Mouse (Mus musculus): ENCODE results near the gene Ppp1r15a. TPM values are rescaled to one million over a fixed set of nuclear protein-coding genes. Genes with fewer than 3 reads are reported as not detected.

The Ppp1r15a gene
- polyA plus RNA-seq, 1 experiment, result 32.5 TPM

DNA sequence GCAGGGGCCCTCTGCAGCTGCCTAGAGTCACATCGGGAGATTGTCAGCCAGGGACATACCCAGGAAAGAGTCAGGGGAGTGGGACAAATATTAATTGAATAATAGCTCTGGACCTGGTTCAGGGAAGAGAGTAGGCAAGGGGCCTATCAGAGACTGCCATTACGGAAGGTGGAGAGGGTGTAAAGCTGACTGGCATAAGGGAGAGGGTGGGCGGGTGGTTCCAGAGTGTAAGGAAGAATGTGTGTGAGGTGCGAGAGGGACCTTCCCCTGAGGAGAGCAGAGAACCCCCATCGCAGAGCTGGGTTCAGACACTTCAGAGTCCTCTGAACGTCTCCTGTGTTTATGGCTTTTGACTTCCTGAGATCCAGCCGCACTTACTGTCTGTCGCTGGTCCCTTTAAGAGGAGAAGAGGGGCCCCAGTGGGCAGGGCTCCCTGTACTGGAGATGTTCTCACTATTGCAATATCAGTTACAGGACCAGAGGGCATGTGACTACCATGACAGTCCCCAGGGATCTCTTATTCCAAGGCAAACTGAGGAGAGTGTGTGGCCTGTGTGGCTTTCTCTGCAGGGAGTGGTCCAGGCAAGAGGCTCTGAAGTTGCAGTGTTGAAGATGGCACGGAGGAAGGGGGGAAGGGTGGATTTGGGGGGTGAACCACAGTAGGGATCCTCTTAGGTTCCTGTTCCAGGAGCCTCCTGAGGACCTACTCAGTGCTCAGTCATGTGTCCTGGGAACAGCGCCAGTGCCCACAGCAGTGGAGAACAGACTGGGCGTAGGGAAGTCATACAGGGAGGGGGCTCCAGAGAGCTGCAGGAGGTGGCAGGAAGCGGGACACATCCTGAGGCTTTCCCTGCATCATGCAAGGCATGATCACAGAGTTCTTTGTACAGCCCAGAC lies 35.8 kb upstream of the Ppp1r15a start:
- no peak overlapping the region for H3K4me3 ChIP-seq (ENCODE audit: insufficient read depth, poor library complexity, severe bottlenecking)
- no peaks in the 10 kb centered on the region for H3K27me3 ChIP-seq (ENCODE audit: control insufficient read depth, insufficient read depth, insufficient read length)
- H3K36me3 ChIP-seq (ENCODE audit: control insufficient read depth, insufficient read depth), result no peaks in the 10 kb centered on the region
- no peaks in the 10 kb centered on the region for H3K79me3 ChIP-seq (ENCODE audit: low read depth)
- H3ac ChIP-seq (ENCODE audit: control insufficient read depth, insufficient read length, low read depth), result peak overlapping the region; percentile 3
- no peaks in the 10 kb centered on the region for H3K79me2 ChIP-seq (ENCODE audit: control insufficient read depth, insufficient read depth)
- no peak for TF ChIP-seq CTCF (IDR thresholded peaks at IDR 0.05; ENCODE audit: control insufficient read depth, insufficient read depth, insufficient read length)
- no peak for TF ChIP-seq MAX (IDR thresholded peaks at IDR 0.05)
- TF ChIP-seq USF1 (IDR thresholded peaks at IDR 0.05; ENCODE audit: low read depth), result peak; percentile 78
- peak; percentile 9 for TF ChIP-seq CEBPB (IDR thresholded peaks at IDR 0.05; ENCODE audit: low read depth)
- TF ChIP-seq MYOD1 (IDR thresholded peaks at IDR 0.05; ENCODE audit: control insufficient read depth, insufficient read length, low read depth), result no peak
- no peak for TF ChIP-seq FOSL1 (IDR thresholded peaks at IDR 0.05; ENCODE audit: insufficient read depth, low read length, poor library complexity, severe bottlenecking)
- no peak for TF ChIP-seq MYOG (IDR thresholded peaks at IDR 0.05; ENCODE audit: control insufficient read depth, extremely low read depth, insufficient read length)

DNA sequence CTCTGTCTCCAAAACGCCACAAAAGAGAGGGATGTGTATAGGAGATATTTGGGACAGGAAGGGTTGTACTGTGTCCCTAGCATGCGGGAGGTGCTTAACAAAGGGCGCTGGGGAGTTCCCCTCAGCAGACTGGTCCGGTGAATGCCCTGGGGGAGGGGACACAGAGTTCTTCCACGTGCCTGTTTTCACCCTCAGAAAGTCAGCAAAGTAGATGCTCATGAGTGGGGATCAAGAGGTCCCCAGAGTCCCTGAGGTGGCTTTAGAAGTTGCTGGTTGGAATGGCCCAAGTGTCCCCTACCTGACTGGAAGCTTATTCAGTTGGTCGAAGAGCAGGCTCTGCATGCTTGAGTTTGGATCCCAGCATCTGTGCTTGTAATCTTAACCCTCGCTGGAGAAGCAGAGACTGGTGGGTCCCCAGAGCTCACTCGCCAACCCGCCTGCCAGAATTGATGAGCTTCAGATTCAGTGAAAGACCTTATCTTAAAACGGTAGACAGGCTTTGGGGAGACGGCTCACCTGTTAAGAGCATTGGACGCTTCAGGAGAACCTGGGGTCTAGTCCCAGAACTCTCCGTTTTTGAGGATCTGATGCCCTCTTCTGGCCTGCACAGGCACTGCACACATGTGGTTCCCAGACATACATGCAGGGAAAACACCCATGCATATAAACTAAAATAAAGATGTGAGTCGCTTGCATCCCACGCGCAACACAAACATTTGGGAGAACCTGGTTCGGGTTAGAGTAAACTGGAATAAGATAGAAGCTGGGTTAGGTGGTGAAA lies 35.0 kb upstream of the Ppp1r15a start:
- peak overlapping the region; percentile 3 for H3ac ChIP-seq (ENCODE audit: control insufficient read depth, insufficient read length, low read depth)
- no peaks in the 10 kb centered on the region for H3K36me3 ChIP-seq (ENCODE audit: control insufficient read depth, insufficient read depth)
- H3K4me3 ChIP-seq (ENCODE audit: insufficient read depth, poor library complexity, severe bottlenecking), result no peak overlapping the region
- TF ChIP-seq CTCF (IDR thresholded peaks at IDR 0.05; ENCODE audit: control insufficient read depth, insufficient read depth, insufficient read length) (peak; percentile 51), FOSL1 (IDR thresholded peaks at IDR 0.05; ENCODE audit: insufficient read depth, low read length, poor library complexity, severe bottlenecking) (no peak), MYOG (IDR thresholded peaks at IDR 0.05; ENCODE audit: control insufficient read depth, extremely low read depth, insufficient read length) (no peak), CEBPB (IDR thresholded peaks at IDR 0.05; ENCODE audit: low read depth) (no peak), USF1 (IDR thresholded peaks at IDR 0.05; ENCODE audit: low read depth) (no peak), MYOD1 (IDR thresholded peaks at IDR 0.05; ENCODE audit: control insufficient read depth, insufficient read length, low read depth) (no peak), MAX (IDR thresholded peaks at IDR 0.05) (no peak)
- no peaks in the 10 kb centered on the region for H3K27me3 ChIP-seq (ENCODE audit: control insufficient read depth, insufficient read depth, insufficient read length)
- H3K79me2 ChIP-seq (ENCODE audit: control insufficient read depth, insufficient read depth), result no peaks in the 10 kb centered on the region
- no peaks in the 10 kb centered on the region for H3K79me3 ChIP-seq (ENCODE audit: low read depth)

DNA sequence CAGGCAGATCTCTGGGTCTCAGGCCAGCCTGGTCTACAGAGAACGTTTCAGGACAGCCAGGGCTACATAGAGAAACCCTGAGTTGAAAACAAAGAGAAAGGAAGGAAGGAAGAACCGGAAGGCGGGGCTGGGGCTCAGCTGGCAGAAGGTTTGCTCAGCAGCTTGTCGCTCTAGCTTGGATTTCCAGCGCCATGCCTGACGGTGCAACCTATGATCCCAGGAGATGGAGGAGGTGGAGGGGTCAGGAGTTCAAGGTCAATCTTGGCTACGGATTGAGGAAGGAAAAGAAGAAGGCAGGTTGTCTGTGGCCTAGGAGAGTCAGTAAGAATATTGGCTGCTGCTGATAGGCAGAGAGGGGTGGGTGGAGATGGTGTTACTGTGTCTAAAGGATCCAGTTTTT lies 34.2 kb upstream of the Ppp1r15a start:
- Histone ChIP-seq H3K79me2 (ENCODE audit: control insufficient read depth, insufficient read depth) (no peaks in the 10 kb centered on the region), H3K36me3 (ENCODE audit: control insufficient read depth, insufficient read depth) (no peaks in the 10 kb centered on the region), H3K79me3 (ENCODE audit: low read depth) (no peaks in the 10 kb centered on the region), H3ac (ENCODE audit: control insufficient read depth, insufficient read length, low read depth) (no peak overlapping the region), H3K27me3 (ENCODE audit: control insufficient read depth, insufficient read depth, insufficient read length) (no peaks in the 10 kb centered on the region), H3K4me3 (ENCODE audit: insufficient read depth, poor library complexity, severe bottlenecking) (no peak overlapping the region)
- TF ChIP-seq MYOD1 (IDR thresholded peaks at IDR 0.05; ENCODE audit: control insufficient read depth, insufficient read length, low read depth) (no peak), MYOG (IDR thresholded peaks at IDR 0.05; ENCODE audit: control insufficient read depth, extremely low read depth, insufficient read length) (no peak), MAX (IDR thresholded peaks at IDR 0.05) (no peak), FOSL1 (IDR thresholded peaks at IDR 0.05; ENCODE audit: insufficient read depth, low read length, poor library complexity, severe bottlenecking) (no peak), CTCF (IDR thresholded peaks at IDR 0.05; ENCODE audit: control insufficient read depth, insufficient read depth, insufficient read length) (no peak)

DNA sequence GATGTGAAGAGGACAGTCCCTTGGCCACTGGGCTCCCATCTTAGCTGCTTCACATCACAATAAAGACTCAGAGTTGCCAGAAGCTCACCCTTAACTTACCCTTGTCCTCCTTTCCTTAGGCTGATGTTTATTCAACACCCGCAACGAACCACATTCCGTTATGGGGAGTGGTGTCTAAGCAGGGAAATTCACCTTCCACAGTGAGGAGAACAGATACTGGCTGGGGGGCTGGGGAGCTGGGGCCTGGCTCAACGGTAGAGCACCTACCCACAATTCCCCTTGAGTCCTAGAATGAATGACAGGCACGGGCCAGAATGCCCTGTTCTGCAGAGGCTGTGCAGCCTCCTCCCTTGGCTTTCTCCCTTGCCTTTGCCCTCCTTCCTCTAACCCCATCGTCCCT lies 32.8 kb upstream of the Ppp1r15a start:
- no peaks in the 10 kb centered on the region for H3K79me2 ChIP-seq (ENCODE audit: control insufficient read depth, insufficient read depth)
- H3K36me3 ChIP-seq (ENCODE audit: control insufficient read depth, insufficient read depth), result no peaks in the 10 kb centered on the region
- no peaks in the 10 kb centered on the region for H3K27me3 ChIP-seq (ENCODE audit: control insufficient read depth, insufficient read depth, insufficient read length)
- no peak overlapping the region for H3K4me3 ChIP-seq (ENCODE audit: insufficient read depth, poor library complexity, severe bottlenecking)
- H3ac ChIP-seq (ENCODE audit: control insufficient read depth, insufficient read length, low read depth), result no peak overlapping the region
- H3K79me3 ChIP-seq (ENCODE audit: low read depth), result no peaks in the 10 kb centered on the region
- TF ChIP-seq CEBPB (IDR thresholded peaks at IDR 0.05; ENCODE audit: low read depth) (no peak), MYOD1 (IDR thresholded peaks at IDR 0.05; ENCODE audit: control insufficient read depth, insufficient read length, low read depth) (no peak), USF1 (IDR thresholded peaks at IDR 0.05; ENCODE audit: low read depth) (no peak), FOSL1 (IDR thresholded peaks at IDR 0.05; ENCODE audit: insufficient read depth, low read length, poor library complexity, severe bottlenecking) (no peak), MAX (IDR thresholded peaks at IDR 0.05) (no peak), CTCF (IDR thresholded peaks at IDR 0.05; ENCODE audit: control insufficient read depth, insufficient read depth, insufficient read length) (no peak), MYOG (IDR thresholded peaks at IDR 0.05; ENCODE audit: control insufficient read depth, extremely low read depth, insufficient read length) (no peak)

DNA sequence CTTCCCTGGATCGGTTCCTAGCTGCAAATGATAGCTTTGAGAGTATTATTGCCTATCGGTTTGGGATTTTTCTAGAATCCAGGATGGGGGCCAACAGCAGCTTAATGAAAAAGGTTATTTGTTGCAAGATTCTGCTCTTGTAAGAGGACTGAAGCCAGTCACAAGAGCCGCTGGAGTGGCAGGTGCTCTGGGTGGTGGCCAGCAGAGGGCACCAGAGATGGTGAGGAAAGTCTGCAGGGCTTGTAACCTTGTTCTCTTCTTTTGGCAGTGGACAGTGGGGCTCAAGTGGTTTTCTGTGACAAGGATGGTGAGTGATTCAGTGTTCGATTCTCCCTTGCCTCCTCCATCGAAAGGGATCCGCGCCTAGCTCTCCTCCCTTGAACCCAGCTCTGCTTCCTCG lies 29.7 kb upstream of the Ppp1r15a start:
- Histone ChIP-seq H3K27me3 (ENCODE audit: control insufficient read depth, insufficient read depth, insufficient read length) (no peaks in the 10 kb centered on the region), H3K36me3 (ENCODE audit: control insufficient read depth, insufficient read depth) (no peaks in the 10 kb centered on the region), H3K79me3 (ENCODE audit: low read depth) (no peaks in the 10 kb centered on the region), H3ac (ENCODE audit: control insufficient read depth, insufficient read length, low read depth) (no peak overlapping the region), H3K4me3 (ENCODE audit: insufficient read depth, poor library complexity, severe bottlenecking) (no peak overlapping the region), H3K79me2 (ENCODE audit: control insufficient read depth, insufficient read depth) (no peaks in the 10 kb centered on the region)
- TF ChIP-seq CTCF (IDR thresholded peaks at IDR 0.05; ENCODE audit: control insufficient read depth, insufficient read depth, insufficient read length) (peak; percentile 68), CEBPB (IDR thresholded peaks at IDR 0.05; ENCODE audit: low read depth) (no peak)

All from C2C12 (cell line).